Mouse (Mus musculus) ES-Bruce4 (cell line): ENCODE measurements around the gene Gpr26. TPM values are rescaled to one million over a fixed set of nuclear protein-coding genes. Genes with fewer than 3 reads are reported as not detected.

Source experiments
- H3K27ac ChIP-seq: 2 replicates; pipeline ENCODE4 v1.5.1; 2012; ENCODE audit warnings: low read length, inconsistent platforms; ENCODE audit not compliant: insufficient read depth
- H3K27me3 ChIP-seq: 2 replicates; pipeline ENCODE4 v1.6.1; 2012; ENCODE audit warnings: mild to moderate bottlenecking, low read length, inconsistent platforms; ENCODE audit not compliant: control insufficient read depth, poor library complexity, insufficient read depth, severe bottlenecking
- H3K36me3 ChIP-seq: 2 replicates; pipeline ENCODE4 v1.6.1; 2012; ENCODE audit warnings: inconsistent platforms, mild to moderate bottlenecking, low read length, moderate library complexity; ENCODE audit not compliant: control insufficient read depth, poor library complexity, insufficient read depth, severe bottlenecking
- H3K4me1 ChIP-seq: one replicate; pipeline ENCODE4 v1.8.1; 2011; ENCODE audit warnings: low read length; ENCODE audit not compliant: control insufficient read depth, insufficient read depth
- H3K4me3 ChIP-seq: 2 replicates; pipeline ENCODE4 v1.5.1; 2011; ENCODE audit warnings: low read depth, mild to moderate bottlenecking, low read length
- H3K9ac ChIP-seq: 2 replicates; pipeline ENCODE4 v1.6.1; 2012; ENCODE audit warnings: low read depth, mild to moderate bottlenecking, inconsistent platforms; ENCODE audit not compliant: poor library complexity, severe bottlenecking
- H3K9me3 ChIP-seq: replicated peaks from 2 replicates; pipeline ENCODE4 v1.6.1; 2012; ENCODE audit warnings: mild to moderate bottlenecking, low read length, inconsistent platforms; ENCODE audit not compliant: control insufficient read depth, poor library complexity, insufficient read depth, severe bottlenecking
- CTCF ChIP-seq: IDR thresholded peaks from one replicate; pipeline ENCODE4 v1.8.1; 2011; ENCODE audit warnings: low read depth, low read length
- EP300 ChIP-seq: IDR thresholded peaks from 2 replicates; pipeline ENCODE4 v1.6.1; 2011; ENCODE audit warnings: low read depth, low read length; ENCODE audit not compliant: insufficient read depth
- POLR2A ChIP-seq: IDR thresholded peaks from one replicate; pipeline ENCODE4 v1.8.1; 2011; ENCODE audit warnings: low read length; ENCODE audit not compliant: insufficient read depth
- polyA plus RNA-seq: library from polyadenylated mRNA; stranded (reverse); fragments of >200 nt; gene quantifications from 2 replicates; pipeline ENCODE4 v1.2.4, GENCODE M21; 2011; ENCODE audit warnings: low read depth; ENCODE audit not compliant: missing spikeins, insufficient read depth, insufficient read length

Gene Gpr26
- polyA plus RNA-seq, 1 experiment = not detected

GRCm38 (mm10) chr7:131958705-131959104, 7.6 kb upstream of the Gpr26 start:
- no peaks in the 10 kb centered on the region for H3K27me3 ChIP-seq
- H3K27ac ChIP-seq = no peak overlapping the region
- no peak overlapping the region for H3K9ac ChIP-seq
- no peak for TF ChIP-seq POLR2A
- TF ChIP-seq EP300 = no peak
- no peak for TF ChIP-seq CTCF
- H3K9me3 ChIP-seq = no peaks in the 10 kb centered on the region
- no peaks in the 10 kb centered on the region for H3K4me1 ChIP-seq
- no peaks in the 10 kb centered on the region for H3K36me3 ChIP-seq
- no peak overlapping the region for H3K4me3 ChIP-seq

- H3K9ac ChIP-seq = no peak overlapping the region
- TF ChIP-seq EP300 (no peak), CTCF (no peak), POLR2A (no peak)
- no peak overlapping the region for H3K4me3 ChIP-seq
- H3K9me3 ChIP-seq = no peaks in the 10 kb centered on the region; the same call in 1 of the 2 replicates
- no peak overlapping the region for H3K27ac ChIP-seq
- no peaks in the 10 kb centered on the region for H3K36me3 ChIP-seq
- H3K4me1 ChIP-seq = no peaks in the 10 kb centered on the region
- H3K27me3 ChIP-seq = no peaks in the 10 kb centered on the region
These were observed 5.7 kb upstream of the Gpr26 start for GRCm38 (mm10) chr7:131960551-131960950.

- H3K9me3 ChIP-seq = no peaks in the 10 kb centered on the region; the same call in 1 of the 2 replicates
- peak overlapping the region; percentile 12; the same call in 1 of the 2 replicates for H3K4me3 ChIP-seq
- no peak overlapping the region for H3K27ac ChIP-seq
These were observed 745 bp downstream of the Gpr26 start for GRCm38 (mm10) chr7:131966916-131967494.

GRCm38 (mm10) chr7:131970255-131970654, 4.0 kb downstream of the Gpr26 start:
- Histone ChIP-seq H3K4me1 (no peaks in the 10 kb centered on the region), H3K9ac (no peak overlapping the region), H3K27ac (no peak overlapping the region), H3K4me3 (no peak overlapping the region), H3K27me3 (peaks cover 2% of the 10 kb centered on the region; the same call in 1 of the 2 replicates), H3K9me3 (no peaks in the 10 kb centered on the region), H3K36me3 (no peaks in the 10 kb centered on the region)
- TF ChIP-seq EP300 = no peak
- TF ChIP-seq POLR2A = no peak
- no peak for TF ChIP-seq CTCF

More at GRCm38 (mm10) chr7:131966916-131967494, 745 bp downstream of the Gpr26 start:
- TF ChIP-seq CTCF = no peak
- no peak for TF ChIP-seq EP300
- TF ChIP-seq POLR2A = no peak
- Histone ChIP-seq H3K4me1 (no peaks in the 10 kb centered on the region), H3K36me3 (no peaks in the 10 kb centered on the region), H3K27me3 (0 out of 2 replicates have a peak, but pooled peaks cover 2% of the 10 kb centered on the region), H3K9ac (no peak overlapping the region)

GRCm38 (mm10) chr7:131975867-131976266, 9.6 kb downstream of the Gpr26 start:
- no peak overlapping the region for H3K4me3 ChIP-seq
- no peaks in the 10 kb centered on the region for H3K36me3 ChIP-seq
- no peaks in the 10 kb centered on the region; the same call in 1 of the 2 replicates for H3K27me3 ChIP-seq
- no peak overlapping the region for H3K9ac ChIP-seq
- TF ChIP-seq POLR2A = no peak
- TF ChIP-seq EP300 = no peak
- no peaks in the 10 kb centered on the region for H3K9me3 ChIP-seq
- no peak overlapping the region for H3K27ac ChIP-seq
- no peaks in the 10 kb centered on the region for H3K4me1 ChIP-seq

- no peak for TF ChIP-seq CTCF
- TF ChIP-seq EP300 = no peak
- TF ChIP-seq POLR2A = no peak
- Histone ChIP-seq H3K9me3 (no peaks in the 10 kb centered on the region), H3K27me3 (no peaks in the 10 kb centered on the region), H3K36me3 (no peaks in the 10 kb centered on the region), H3K4me1 (no peaks in the 10 kb centered on the region), H3K9ac (no peak overlapping the region), H3K27ac (no peak overlapping the region), H3K4me3 (no peak overlapping the region)
These were observed 12.3 kb downstream of the Gpr26 start for GRCm38 (mm10) chr7:131978609-131979008.
